Mouse (Mus musculus): ENCODE measurements around the gene Pla2g15. TPM values are rescaled to one million over a fixed set of nuclear protein-coding genes. Genes with fewer than 3 reads are reported as not detected.
A peak's percentile ranks its signal among the peaks of the same experiment; 100 is the strongest.

The Pla2g15 gene
- polyA plus RNA-seq, 1 experiment = 16.1 TPM

DNA sequence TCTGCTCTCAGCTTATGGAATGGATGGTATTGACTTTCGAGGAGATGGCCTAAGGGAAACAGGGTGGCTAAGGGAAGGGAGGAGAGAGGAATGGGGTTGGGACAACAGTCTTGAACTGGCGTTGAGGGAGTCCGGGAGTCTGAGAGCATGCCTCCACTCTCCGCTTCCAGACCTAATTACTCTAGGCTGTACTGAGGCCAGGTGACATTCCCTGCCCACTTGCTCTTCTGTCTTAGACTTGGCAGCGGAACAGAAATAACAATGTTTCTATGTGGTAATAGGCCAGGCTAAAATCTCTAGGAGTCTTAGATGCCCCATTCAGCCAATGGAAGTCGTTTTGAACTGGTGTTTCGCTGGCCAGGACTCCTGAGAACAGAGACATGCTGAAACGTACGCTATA, 842 bp downstream of the Pla2g15 start:
- TF ChIP-seq POLR2A (IDR thresholded peaks at IDR 0.05; ENCODE audit: borderline replicate concordance, extremely low read depth, insufficient read depth, insufficient read length, poor library complexity, severe bottlenecking) (no peak), CTCF (IDR thresholded peaks at IDR 0.05; ENCODE audit: borderline replicate concordance, extremely low read depth, insufficient read depth, insufficient read length) (no peak)
- DNase-seq (ENCODE audit: low read depth) = no peak

DNA sequence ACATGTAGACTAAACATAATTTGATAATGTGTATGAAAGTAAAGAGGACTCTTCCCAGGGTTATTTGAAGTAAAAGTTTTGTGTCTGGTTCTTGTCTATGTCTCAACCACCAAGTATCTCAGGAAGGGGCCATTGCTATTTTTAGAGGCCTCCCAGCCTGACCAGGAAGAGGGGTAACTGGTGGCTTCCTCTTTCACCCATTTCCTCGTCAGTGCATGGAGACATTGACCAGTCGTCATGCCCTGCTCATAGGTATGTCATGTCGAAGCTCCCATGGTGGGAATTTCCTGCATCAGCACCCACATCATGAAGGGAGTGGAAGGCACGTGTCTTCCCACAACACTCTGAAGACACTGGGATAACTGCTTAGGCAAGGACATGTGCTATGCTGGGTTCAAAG, 2.7 kb downstream of the Pla2g15 start:
- TF ChIP-seq POLR2A (IDR thresholded peaks at IDR 0.05; ENCODE audit: borderline replicate concordance, extremely low read depth, insufficient read depth, insufficient read length, poor library complexity, severe bottlenecking) = no peak
- no peak for TF ChIP-seq CTCF (IDR thresholded peaks at IDR 0.05; ENCODE audit: borderline replicate concordance, extremely low read depth, insufficient read depth, insufficient read length)
- DNase-seq (ENCODE audit: low read depth) = no peak

- TF ChIP-seq CTCF (IDR thresholded peaks at IDR 0.05; ENCODE audit: borderline replicate concordance, extremely low read depth, insufficient read depth, insufficient read length) = no peak
- no peak for TF ChIP-seq POLR2A (IDR thresholded peaks at IDR 0.05; ENCODE audit: borderline replicate concordance, extremely low read depth, insufficient read depth, insufficient read length, poor library complexity, severe bottlenecking)
- no peak for DNase-seq (ENCODE audit: low read depth)
Measured at GRCm38 (mm10) chr8:106157419-106157818, 7.2 kb downstream of the Pla2g15 start.

DNA sequence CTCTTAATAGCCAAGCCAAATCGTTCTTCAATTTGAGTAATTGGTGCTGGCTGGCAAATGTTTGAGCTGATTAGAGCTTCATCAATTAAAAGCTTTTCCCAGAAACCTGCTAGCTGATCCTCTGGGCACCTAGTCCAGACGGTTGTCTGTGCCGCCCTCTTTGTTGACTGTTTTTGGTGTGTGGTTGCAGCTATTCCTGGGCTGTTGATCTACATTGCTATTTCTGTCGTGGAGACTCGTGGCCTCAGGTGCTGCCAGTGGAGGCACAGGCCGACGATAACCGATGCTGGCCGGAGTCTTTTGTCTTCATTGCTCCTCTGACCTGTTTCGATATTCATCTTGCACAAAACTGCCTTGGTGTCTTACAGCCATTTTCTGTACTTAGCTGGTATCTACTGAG, 8.2 kb downstream of the Pla2g15 start:
- no peak for DNase-seq (ENCODE audit: low read depth)
- TF ChIP-seq POLR2A (IDR thresholded peaks at IDR 0.05; ENCODE audit: borderline replicate concordance, extremely low read depth, insufficient read depth, insufficient read length, poor library complexity, severe bottlenecking) (no peak), CTCF (IDR thresholded peaks at IDR 0.05; ENCODE audit: borderline replicate concordance, extremely low read depth, insufficient read depth, insufficient read length) (no peak)

DNA sequence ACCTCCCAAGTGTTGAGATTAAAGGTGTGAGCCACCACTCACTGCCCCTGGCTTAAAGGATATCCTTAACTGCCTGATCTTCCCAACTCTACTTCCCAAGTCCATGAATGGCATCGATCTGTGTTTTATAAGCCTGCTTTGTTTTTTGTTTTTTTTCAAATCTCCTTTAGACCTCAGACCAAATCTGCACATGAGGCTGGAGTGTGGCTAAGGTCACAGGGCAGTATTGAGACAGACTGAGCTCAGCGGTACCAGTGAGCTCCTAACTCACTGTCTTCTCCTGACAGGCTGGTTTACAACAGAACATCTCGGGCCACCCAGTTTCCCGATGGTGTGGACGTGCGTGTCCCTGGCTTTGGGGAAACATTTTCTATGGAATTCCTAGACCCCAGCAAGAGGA, 9.7 kb downstream of the Pla2g15 start:
- TF ChIP-seq POLR2A (IDR thresholded peaks at IDR 0.05; ENCODE audit: borderline replicate concordance, extremely low read depth, insufficient read depth, insufficient read length, poor library complexity, severe bottlenecking) (no peak), CTCF (IDR thresholded peaks at IDR 0.05; ENCODE audit: borderline replicate concordance, extremely low read depth, insufficient read depth, insufficient read length) (no peak)
- no peak for DNase-seq (ENCODE audit: low read depth)

- DNase-seq (ENCODE audit: low read depth) = no peak
- no peak for TF ChIP-seq POLR2A (IDR thresholded peaks at IDR 0.05; ENCODE audit: borderline replicate concordance, extremely low read depth, insufficient read depth, insufficient read length, poor library complexity, severe bottlenecking)
- no peak for TF ChIP-seq CTCF (IDR thresholded peaks at IDR 0.05; ENCODE audit: borderline replicate concordance, extremely low read depth, insufficient read depth, insufficient read length)
Measured at GRCm38 (mm10) chr8:106163251-106163650, 13.1 kb downstream of the Pla2g15 start.

- TF ChIP-seq CTCF (IDR thresholded peaks at IDR 0.05; ENCODE audit: borderline replicate concordance, extremely low read depth, insufficient read depth, insufficient read length) (peak; percentile 76; the same call in 1 of the 2 replicates), POLR2A (IDR thresholded peaks at IDR 0.05; ENCODE audit: borderline replicate concordance, extremely low read depth, insufficient read depth, insufficient read length, poor library complexity, severe bottlenecking) (no peak)
Measured at GRCm38 (mm10) chr8:106165460-106165859, 15.3 kb downstream of the Pla2g15 start.

GRCm38 (mm10) chr8:106168356-106169016, 18.3 kb downstream of the Pla2g15 start, which contains the start of gene Slc7a6:
Gene Slc7a6 (plus strand): TSS chr8:106168857.
- DNase-seq (ENCODE audit: low read depth) = peak; percentile 90
- TF ChIP-seq POLR2A (IDR thresholded peaks at IDR 0.05; ENCODE audit: borderline replicate concordance, extremely low read depth, insufficient read depth, insufficient read length, poor library complexity, severe bottlenecking) = peak; percentile 95
- no peak for TF ChIP-seq CTCF (IDR thresholded peaks at IDR 0.05; ENCODE audit: borderline replicate concordance, extremely low read depth, insufficient read depth, insufficient read length)

More at GRCm38 (mm10) chr8:106165460-106165859, 15.3 kb downstream of the Pla2g15 start:
- peak; percentile 69 for DNase-seq (ENCODE audit: low read depth)

- TF ChIP-seq POLR2A (IDR thresholded peaks at IDR 0.05; ENCODE audit: borderline replicate concordance, extremely low read depth, insufficient read depth, insufficient read length, poor library complexity, severe bottlenecking) (no peak), CTCF (IDR thresholded peaks at IDR 0.05; ENCODE audit: borderline replicate concordance, extremely low read depth, insufficient read depth, insufficient read length) (no peak)
- peak; percentile 81 for DNase-seq (ENCODE audit: low read depth)
Measured at GRCm38 (mm10) chr8:106169017-106169933, 19.1 kb downstream of the Pla2g15 start.

DNA sequence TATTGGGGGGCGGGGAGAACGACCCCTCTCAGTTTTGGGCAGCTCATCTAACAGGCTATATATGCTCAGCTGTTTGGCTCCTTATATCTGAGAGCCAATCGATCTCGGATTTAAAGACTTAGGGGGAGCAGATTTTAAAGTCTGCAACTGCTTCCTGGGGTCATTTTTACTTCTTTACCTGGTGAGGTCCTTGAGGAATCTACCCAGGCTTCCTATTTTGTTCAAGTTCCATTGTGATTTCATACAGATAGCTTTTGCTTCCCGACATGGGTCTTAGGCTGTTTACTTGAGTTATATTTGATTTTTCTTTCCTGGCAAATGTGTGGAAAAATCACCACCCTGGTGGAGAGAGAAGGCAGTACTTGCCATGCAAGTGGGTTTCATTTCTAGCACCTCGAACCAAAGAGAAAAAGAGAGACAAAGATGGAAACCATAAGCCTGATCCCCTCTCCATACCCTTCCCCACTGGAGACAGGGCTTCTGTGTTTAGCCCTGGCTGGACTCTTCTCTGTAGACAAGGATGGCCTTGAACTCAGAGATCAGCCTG, 19.8 kb downstream of the Pla2g15 start:
- DNase-seq (ENCODE audit: low read depth) = peak; percentile 24
- peak; percentile 7; the same call in 1 of the 2 replicates for TF ChIP-seq CTCF (IDR thresholded peaks at IDR 0.05; ENCODE audit: borderline replicate concordance, extremely low read depth, insufficient read depth, insufficient read length)
- no peak for TF ChIP-seq POLR2A (IDR thresholded peaks at IDR 0.05; ENCODE audit: borderline replicate concordance, extremely low read depth, insufficient read depth, insufficient read length, poor library complexity, severe bottlenecking)

GRCm38 (mm10) chr8:106173566-106173965, 23.4 kb downstream of the Pla2g15 start:
- no peak for TF ChIP-seq CTCF (IDR thresholded peaks at IDR 0.05; ENCODE audit: borderline replicate concordance, extremely low read depth, insufficient read depth, insufficient read length)
- TF ChIP-seq POLR2A (IDR thresholded peaks at IDR 0.05; ENCODE audit: borderline replicate concordance, extremely low read depth, insufficient read depth, insufficient read length, poor library complexity, severe bottlenecking) = no peak
- no peak for DNase-seq (ENCODE audit: low read depth)
